Mouse (Mus musculus) stomach, embryonic 14.5 days (tissue): Measurements from ENCODE around the gene Ppfia4. TPM values are rescaled to one million over a fixed set of nuclear protein-coding genes. Genes with fewer than 3 reads are reported as not detected.

ENCODE experiments used
- ATAC-seq: fragments of 200-750 bp; cut with Nextera tagmentation; 2 replicates; pipeline ENCODE4 v1.8.0; 2017; ENCODE audit warnings: low read depth, moderate TSS enrichment; ENCODE audit not compliant: insufficient number of reproducible peaks, insufficient read depth, low FRiP score
- H3K27ac ChIP-seq: fragments of 300-500 bp; sonication (generic); 2 replicates; pipeline ENCODE4 v1.5.1; 2014; ENCODE audit warnings: mild to moderate bottlenecking, low read length, moderate library complexity, mixed read lengths
- H3K27me3 ChIP-seq: fragments of 300-500 bp; sonication (generic); 2 replicates; pipeline ENCODE4 v1.6.1; 2014; ENCODE audit warnings: low read length, control low read depth, mixed read lengths; ENCODE audit not compliant: control insufficient read depth, insufficient read depth
- H3K36me3 ChIP-seq: fragments of 300-500 bp; sonication (generic); 2 replicates; pipeline ENCODE4 v1.6.1; 2014; ENCODE audit warnings: mild to moderate bottlenecking, control low read depth, low read length, moderate library complexity, mixed read lengths; ENCODE audit not compliant: control insufficient read depth, insufficient read depth
- H3K4me1 ChIP-seq: fragments of 300-500 bp; sonication (generic); 2 replicates; pipeline ENCODE4 v1.6.1; 2014; ENCODE audit warnings: low read length, control low read depth, mixed read lengths; ENCODE audit not compliant: control insufficient read depth, insufficient read depth
- H3K4me2 ChIP-seq: fragments of 300-500 bp; sonication (generic); replicated peaks from 2 replicates; pipeline ENCODE4 v1.6.1; 2014; ENCODE audit warnings: low read depth, low read length, control low read depth
- H3K4me3 ChIP-seq: fragments of 300-500 bp; sonication (generic); 2 replicates; pipeline ENCODE4 v1.5.1; 2014; ENCODE audit warnings: low read depth, low read length, control low read depth
- H3K9ac ChIP-seq: fragments of 300-500 bp; sonication (generic); replicated peaks from 2 replicates; pipeline ENCODE4 v1.6.1; 2014; ENCODE audit warnings: low read depth, mild to moderate bottlenecking, control low read depth, low read length, moderate library complexity, mixed read lengths
- H3K9me3 ChIP-seq: fragments of 300-500 bp; sonication (generic); 2 replicates; pipeline ENCODE4 v1.6.1; 2016; ENCODE audit warnings: low read depth, low read length, control low read depth; ENCODE audit not compliant: control insufficient read depth
- WGBS: fragments of 180-500 bp; shearing (Covaris S2); extraction: QIAGEN DNeasy Blood & Tissue Kit; methylation state at CpG from one replicate; pipeline ENCODE4 v1.1.7; 2014; 5-methylcytosine and 5-hydroxymethylcytosine counted together
- polyA plus RNA-seq: library from polyadenylated mRNA; unstranded; fragments of >200 nt; fragmentation: Nextera tagmentation; extraction: Ambion mirVana; gene quantifications from 2 replicates; pipeline ENCODE4 v1.2.1, GENCODE M21; 2014

The Ppfia4 gene
- polyA plus RNA-seq, 1 experiment from 2014 or later: 5.7 TPM

DNA sequence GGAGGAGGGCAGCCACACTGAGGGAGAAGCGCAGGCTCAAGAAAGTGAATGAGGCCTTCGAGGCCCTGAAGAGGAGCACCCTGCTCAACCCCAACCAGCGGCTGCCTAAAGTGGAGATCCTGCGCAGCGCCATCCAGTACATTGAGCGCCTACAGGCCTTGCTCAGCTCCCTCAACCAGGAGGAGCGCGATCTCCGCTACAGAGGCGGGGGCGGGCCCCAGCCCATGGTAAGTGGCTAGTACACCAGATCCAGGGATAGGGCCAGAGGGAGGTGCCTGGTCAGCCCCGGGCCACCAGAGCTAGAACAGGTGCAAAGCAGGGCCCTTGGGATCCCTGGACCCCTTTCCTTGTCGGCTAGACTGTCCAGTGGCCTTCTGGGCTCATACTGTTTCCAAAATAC is 42.4 kb downstream of the Ppfia4 start:
- Histone ChIP-seq H3K9me3 (no peaks in the 10 kb centered on the region), H3K9ac (no peak overlapping the region), H3K4me2 (no peak overlapping the region), H3K27me3 (no peaks in the 10 kb centered on the region), H3K4me3 (no peak overlapping the region), H3K27ac (no peak overlapping the region), H3K36me3 (no peaks in the 10 kb centered on the region), H3K4me1 (no peaks in the 10 kb centered on the region; the same call in 1 of the 2 replicates)
- ATAC-seq: no peak
- 90% methylated on average over 13 of the region's 13 CpGs for WGBS

GRCm38 (mm10) chr1:134289598-134290099 is 43.1 kb downstream of the Ppfia4 start, which contains the start of gene Myog:
TSS of gene Myog (plus strand) at chr1:134289989.
- WGBS: 40% methylated on average over 11 of the region's 11 CpGs

GRCm38 (mm10) chr1:134288239-134288638 is 44.5 kb downstream of the Ppfia4 start:
- Histone ChIP-seq H3K4me3 (no peak overlapping the region), H3K27ac (no peak overlapping the region), H3K36me3 (no peaks in the 10 kb centered on the region), H3K27me3 (no peaks in the 10 kb centered on the region), H3K4me1 (no peaks in the 10 kb centered on the region; the same call in 1 of the 2 replicates), H3K4me2 (no peak overlapping the region), H3K9me3 (no peaks in the 10 kb centered on the region), H3K9ac (no peak overlapping the region)
- no peak for ATAC-seq
- 67% methylated on average over 3 of the region's 3 CpGs for WGBS

More at GRCm38 (mm10) chr1:134289598-134290099, 43.1 kb downstream of the Ppfia4 start, which contains the start of gene Myog:
- Histone ChIP-seq H3K4me2 (no peak within 1 kb of the TSS), H3K9me3 (no peaks in the 10 kb centered on the region), H3K4me1 (no peaks in the 10 kb centered on the region; the same call in 1 of the 2 replicates), H3K9ac (no peak within 1 kb of the TSS), H3K27ac (no peak within 1 kb of the TSS), H3K4me3 (no peak within 1 kb of the TSS), H3K27me3 (no peaks in the 10 kb centered on the region), H3K36me3 (no peaks in the 10 kb centered on the region)
- 0 out of 2 replicates have a peak, but pooled peaks have one; percentile 28 for ATAC-seq

DNA sequence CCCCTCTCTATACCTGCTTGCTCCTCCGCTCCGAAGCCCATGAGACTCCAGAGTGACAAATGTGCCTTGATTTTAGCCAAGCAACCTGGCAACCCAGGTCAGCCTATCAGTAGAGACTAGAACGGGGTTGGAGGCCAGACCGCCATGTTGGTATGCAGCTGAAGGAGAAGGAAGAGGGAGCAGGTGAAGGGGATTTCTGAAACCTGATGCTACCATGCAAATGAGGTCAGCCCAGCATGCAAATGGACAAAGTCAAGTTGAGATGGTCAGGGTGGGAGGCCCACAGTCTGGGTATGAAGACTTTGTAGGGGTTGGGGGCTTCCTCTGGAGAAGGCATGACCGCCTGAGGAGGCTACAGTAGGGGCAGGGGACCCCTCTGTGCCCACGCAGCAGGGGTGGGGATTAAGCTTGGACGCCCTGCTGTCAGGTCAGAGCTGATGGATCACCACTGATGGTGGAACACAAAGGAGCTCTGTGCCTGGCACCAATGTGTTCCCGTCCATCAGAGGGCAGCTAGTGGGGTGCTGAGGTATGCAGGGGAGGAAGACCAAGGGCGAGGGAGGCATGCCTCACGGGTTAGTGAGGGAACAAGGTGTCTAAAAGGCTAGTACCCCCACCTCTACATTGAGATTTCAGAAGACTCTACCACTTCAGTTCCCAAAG is 47.1 kb downstream of the Ppfia4 start:
- ATAC-seq: no peak
- Histone ChIP-seq H3K9me3 (no peaks in the 10 kb centered on the region), H3K4me2 (no peak overlapping the region), H3K4me3 (no peak overlapping the region), H3K27ac (no peak overlapping the region), H3K9ac (no peak overlapping the region), H3K36me3 (no peaks in the 10 kb centered on the region), H3K27me3 (no peaks in the 10 kb centered on the region), H3K4me1 (no peaks in the 10 kb centered on the region)
- WGBS: 51% methylated on average over 10 of the region's 10 CpGs

GRCm38 (mm10) chr1:134283108-134283507 is 49.6 kb downstream of the Ppfia4 start:
- no peaks in the 10 kb centered on the region for H3K9me3 ChIP-seq
- H3K9ac ChIP-seq: no peak overlapping the region
- H3K27ac ChIP-seq: no peak overlapping the region
- H3K36me3 ChIP-seq: no peaks in the 10 kb centered on the region
- ATAC-seq: no peak
- no peaks in the 10 kb centered on the region for H3K27me3 ChIP-seq
- no peak overlapping the region for H3K4me3 ChIP-seq
- H3K4me1 ChIP-seq: no peaks in the 10 kb centered on the region
- H3K4me2 ChIP-seq: no peak overlapping the region
- WGBS: 38% methylated on average over 1 of the region's 1 CpGs

DNA sequence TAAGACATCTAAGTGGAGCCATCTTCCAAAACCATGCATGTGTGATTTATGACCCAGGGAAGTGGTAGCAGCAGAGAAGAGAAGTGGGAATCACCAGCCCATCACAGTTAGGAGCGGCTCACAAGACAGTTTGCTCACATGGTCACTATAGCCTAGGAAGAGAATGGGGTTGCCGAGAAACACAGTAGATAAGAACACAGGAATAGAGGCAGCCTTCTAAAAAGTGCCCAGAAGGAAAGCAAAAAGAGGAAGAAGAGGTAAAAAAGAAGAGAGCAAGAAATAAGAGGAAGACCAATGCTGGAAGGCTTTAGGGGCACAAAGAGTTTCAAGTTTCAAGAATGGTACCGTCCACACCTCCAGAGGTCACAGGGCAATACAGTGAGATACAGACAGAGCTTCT is 50.4 kb downstream of the Ppfia4 start:
- H3K4me2 ChIP-seq: no peak overlapping the region
- no peak overlapping the region for H3K9ac ChIP-seq
- H3K9me3 ChIP-seq: no peaks in the 10 kb centered on the region
- 49% methylated on average over 3 of the region's 3 CpGs for WGBS
- H3K4me3 ChIP-seq: no peak overlapping the region
- no peaks in the 10 kb centered on the region for H3K4me1 ChIP-seq
- H3K36me3 ChIP-seq: no peaks in the 10 kb centered on the region
- no peaks in the 10 kb centered on the region for H3K27me3 ChIP-seq
- ATAC-seq: no peak
- H3K27ac ChIP-seq: no peak overlapping the region

GRCm38 (mm10) chr1:134281563-134281962 is 51.2 kb downstream of the Ppfia4 start:
- no peak overlapping the region for H3K9ac ChIP-seq
- H3K27me3 ChIP-seq: no peaks in the 10 kb centered on the region
- H3K27ac ChIP-seq: no peak overlapping the region
- H3K4me3 ChIP-seq: no peak overlapping the region
- no peaks in the 10 kb centered on the region for H3K9me3 ChIP-seq
- WGBS: 73% methylated on average over 4 of the region's 4 CpGs
- H3K4me2 ChIP-seq: no peak overlapping the region
- H3K4me1 ChIP-seq: no peaks in the 10 kb centered on the region
- no peaks in the 10 kb centered on the region for H3K36me3 ChIP-seq
- no peak for ATAC-seq

GRCm38 (mm10) chr1:134280174-134280573 is 52.6 kb downstream of the Ppfia4 start:
- no peaks in the 10 kb centered on the region for H3K4me1 ChIP-seq
- H3K4me2 ChIP-seq: no peak overlapping the region
- 79% methylated on average over 5 of the region's 5 CpGs for WGBS
- no peaks in the 10 kb centered on the region for H3K27me3 ChIP-seq
- no peak overlapping the region for H3K27ac ChIP-seq
- H3K36me3 ChIP-seq: no peaks in the 10 kb centered on the region
- no peaks in the 10 kb centered on the region for H3K9me3 ChIP-seq
- H3K9ac ChIP-seq: no peak overlapping the region
- no peak overlapping the region for H3K4me3 ChIP-seq
- no peak for ATAC-seq
